Mouse (Mus musculus) stomach, postnatal 0 days (tissue): ENCODE measurements around the gene Cnfn. TPM values are rescaled to one million over a fixed set of nuclear protein-coding genes. Genes with fewer than 3 reads are reported as not detected.

Experiments
- ATAC-seq: fragments of 200-750 bp; cut with Nextera tagmentation; 2 replicates; pipeline ENCODE4 v1.8.0; 2017; ENCODE audit not compliant: low FRiP score, low TSS enrichment
- DNase-seq: peaks from one replicate; pipeline ENCODE4 v3.0.0-alpha.2; 2016; ENCODE audit warnings: low spot score
- H3K27ac ChIP-seq: fragments of 300-500 bp; sonication (generic); replicated peaks from 2 replicates; pipeline ENCODE4 v1.5.1; 2014; ENCODE audit warnings: mild to moderate bottlenecking, control low read depth
- H3K27me3 ChIP-seq: fragments of 300-500 bp; sonication (generic); 2 replicates; pipeline ENCODE4 v1.6.1; 2014; ENCODE audit warnings: low read length; ENCODE audit not compliant: control insufficient read depth, insufficient read depth
- H3K36me3 ChIP-seq: fragments of 300-500 bp; sonication (generic); 2 replicates; pipeline ENCODE4 v1.6.1; 2014; ENCODE audit warnings: low read length, mixed read lengths; ENCODE audit not compliant: control insufficient read depth, insufficient read depth
- H3K4me1 ChIP-seq: fragments of 300-500 bp; sonication (generic); replicated peaks from 2 replicates; pipeline ENCODE4 v1.6.1; 2014; ENCODE audit warnings: antibody characterized with exemption; ENCODE audit not compliant: control insufficient read depth, insufficient read depth
- H3K4me2 ChIP-seq: fragments of 300-500 bp; sonication (generic); replicated peaks from 2 replicates; pipeline ENCODE4 v1.6.1; 2014; ENCODE audit warnings: low read depth, mild to moderate bottlenecking, control low read depth, moderate library complexity
- H3K4me3 ChIP-seq: fragments of 300-500 bp; sonication (generic); 2 replicates; pipeline ENCODE4 v1.5.1; 2014; ENCODE audit warnings: low read depth, low read length, control low read depth
- H3K9ac ChIP-seq: fragments of 300-500 bp; sonication (generic); 2 replicates; pipeline ENCODE4 v1.6.1; 2014; ENCODE audit warnings: mild to moderate bottlenecking, low read length, control low read depth, mixed read lengths
- H3K9me3 ChIP-seq: fragments of 300-500 bp; sonication (generic); 2 replicates; pipeline ENCODE4 v1.6.1; 2016; ENCODE audit warnings: low read length; ENCODE audit not compliant: control insufficient read depth
- CTCF ChIP-seq: IDR thresholded peaks from 2 replicates; pipeline ENCODE4 v1.5.1; 2016; ENCODE audit warnings: antibody characterized with exemption, low read depth, mild to moderate bottlenecking, moderate library complexity
- EP300 ChIP-seq: optimal IDR thresholded peaks from 2 replicates; pipeline ENCODE3; 2016; ENCODE audit warnings: antibody characterized with exemption
- WGBS: fragments of 180-500 bp; shearing (Covaris S2); extraction: QIAGEN DNeasy Blood & Tissue Kit; methylation state at CpG from one replicate; pipeline ENCODE4 v1.1.7; 2014; 5-methylcytosine and 5-hydroxymethylcytosine counted together
- polyA plus RNA-seq: library from polyadenylated mRNA; unstranded; fragments of >200 nt; fragmentation: Nextera tagmentation; extraction: Ambion mirVana; gene quantifications from 2 replicates; pipeline ENCODE4 v1.2.1, GENCODE M21; 2015

The Cnfn gene
- polyA plus RNA-seq, 1 experiment from 2014 or later, result 4,615 TPM

- WGBS, result 78% methylated on average over 2 of the region's 2 CpGs
- Histone ChIP-seq H3K4me2 (no peak overlapping the region), H3K4me3 (no peak overlapping the region), H3K27me3 (no peaks in the 10 kb centered on the region), H3K9ac (no peak overlapping the region), H3K36me3 (peaks cover 2% of the 10 kb centered on the region; the same call in 1 of the 2 replicates), H3K4me1 (0 out of 2 replicates have a peak, but pooled peaks cover 3% of the 10 kb centered on the region), H3K9me3 (no peaks in the 10 kb centered on the region), H3K27ac (no peak overlapping the region)
- ATAC-seq (no peak), DNase-seq (no peak)
- TF ChIP-seq EP300, result no peak
- no peak for TF ChIP-seq CTCF
Measured at GRCm38 (mm10) chr7:25323219-25323618, 46.3 kb downstream of the Cnfn start.

- H3K36me3 ChIP-seq, result no peaks in the 10 kb centered on the region
- TF ChIP-seq EP300 (no peak), CTCF (no peak)
- H3K27ac ChIP-seq, result peak overlapping the region; percentile 46
- H3K9me3 ChIP-seq, result no peaks in the 10 kb centered on the region
- H3K9ac ChIP-seq, result 0 out of 2 replicates have a peak overlapping the region, but pooled peaks have one; percentile 18
- peak; percentile 41; the same call in 1 of the 2 replicates for ATAC-seq
- 0 out of 2 replicates have a peak, but pooled peaks cover 3% of the 10 kb centered on the region for H3K4me1 ChIP-seq
- H3K4me3 ChIP-seq, result no peak overlapping the region
- WGBS, result 19% methylated on average over 6 of the region's 6 CpGs
- H3K4me2 ChIP-seq, result peak overlapping the region; percentile 41
- H3K27me3 ChIP-seq, result no peaks in the 10 kb centered on the region
- DNase-seq, result peak; percentile 41
Measured at GRCm38 (mm10) chr7:25322058-25322484, 47.5 kb downstream of the Cnfn start.

Other genes starting within 250 kb of the Cnfn start
- gene Pou2f2, start 190.0 kb downstream of the Cnfn start, polyA plus RNA-seq, result 0.52 and 0.67 TPM in 2 replicates
- 20.0 and 20.2 TPM in 2 replicates for gene Dedd2, start 149.1 kb downstream of the Cnfn start, polyA plus RNA-seq
- 1.1 and 1.2 TPM in 2 replicates for gene Zfp526, start 148.3 kb downstream of the Cnfn start, polyA plus RNA-seq
- 5.1 and 5.3 TPM in 2 replicates for gene Gsk3a, start 131.9 kb downstream of the Cnfn start, polyA plus RNA-seq
- 8.1 and 8.8 TPM in 2 replicates for gene Erf, start 119.0 kb downstream of the Cnfn start, polyA plus RNA-seq
- 15.0 and 15.9 TPM in 2 replicates for gene Cic, start 102.0 kb downstream of the Cnfn start, polyA plus RNA-seq
- gene Pafah1b3, start 71.7 kb downstream of the Cnfn start, polyA plus RNA-seq, result 125 and 126 TPM in 2 replicates
- gene Prr19, start 68.3 kb downstream of the Cnfn start, polyA plus RNA-seq, result 0.07 TPM in 1 of 2 replicates, not detected in the other
- gene Tmem145, start 63.6 kb downstream of the Cnfn start, polyA plus RNA-seq, result 0.67 and 1.1 TPM in 2 replicates
- 3.3 and 3.6 TPM in 2 replicates for gene Megf8, start 52.6 kb downstream of the Cnfn start, polyA plus RNA-seq
- gene Lipe, start 29.0 kb upstream of the Cnfn start, polyA plus RNA-seq, result 10.3 and 12.5 TPM in 2 replicates
- gene Cxcl17, start 43.2 kb upstream of the Cnfn start, polyA plus RNA-seq, result 6.8 and 8.8 TPM in 2 replicates
- 16.7 and 25.7 TPM in 2 replicates for gene Ceacam1, start 107.9 kb upstream of the Cnfn start, polyA plus RNA-seq
- 0.07 TPM in 1 of 2 replicates, not detected in the other for gene Ceacam2, start 170.1 kb upstream of the Cnfn start, polyA plus RNA-seq
- 0.22 TPM in 1 of 2 replicates, not detected in the other for gene Erich4, start 246.2 kb upstream of the Cnfn start, polyA plus RNA-seq
- gene Dmac2, start 249.7 kb upstream of the Cnfn start, polyA plus RNA-seq, result 25.4 and 29.2 TPM in 2 replicates